Mouse (Mus musculus): ENCODE results near the gene Atrnl1. TPM values are rescaled to one million over a fixed set of nuclear protein-coding genes. Genes with fewer than 3 reads are reported as not detected.
"Not testable (repeated sequence)": the region's sequence is repeated elsewhere in the genome, so short reads cannot be mapped to it uniquely, and the experiment has no call there.

Atrnl1 gene
- polyA plus RNA-seq, 1 experiment, result not detected

DNA sequence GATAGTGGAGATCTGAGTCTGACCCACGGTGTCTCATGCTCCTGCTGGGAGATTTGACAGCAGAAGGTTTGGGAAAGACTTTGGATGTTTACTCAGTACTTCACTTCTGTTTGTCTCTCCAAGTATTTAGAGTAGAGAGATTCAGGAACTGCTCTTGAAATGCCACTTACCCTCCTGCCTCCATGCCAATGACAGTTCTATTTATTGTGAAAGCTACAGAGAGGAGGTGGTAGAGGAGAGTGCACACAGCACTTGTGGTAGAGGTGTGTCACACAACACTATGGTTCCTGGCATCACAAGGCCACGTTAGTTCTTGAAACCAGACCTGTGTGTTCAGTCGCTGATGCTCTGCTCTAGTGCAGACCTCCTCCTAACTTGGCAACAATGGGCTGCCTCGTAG, 257.5 kb downstream of the Atrnl1 start:
- 96% methylated on average over 4 of the region's 4 CpGs for WGBS
- Histone ChIP-seq H3K4me3 (ENCODE audit: insufficient read depth, low read depth, low read length) (no peak overlapping the region), H3K4me1 (ENCODE audit: control insufficient read depth, insufficient read depth, low read length) (no peaks in the 10 kb centered on the region), H3K27ac (ENCODE audit: insufficient read depth, low read depth, low read length) (no peak overlapping the region)
- no peak for TF ChIP-seq POLR2A (IDR thresholded peaks at IDR 0.05; ENCODE audit: insufficient read depth, low read depth, low read length)
- TF ChIP-seq CTCF (IDR thresholded peaks at IDR 0.05; ENCODE audit: insufficient read depth, low read depth, low read length), result no peak

DNA sequence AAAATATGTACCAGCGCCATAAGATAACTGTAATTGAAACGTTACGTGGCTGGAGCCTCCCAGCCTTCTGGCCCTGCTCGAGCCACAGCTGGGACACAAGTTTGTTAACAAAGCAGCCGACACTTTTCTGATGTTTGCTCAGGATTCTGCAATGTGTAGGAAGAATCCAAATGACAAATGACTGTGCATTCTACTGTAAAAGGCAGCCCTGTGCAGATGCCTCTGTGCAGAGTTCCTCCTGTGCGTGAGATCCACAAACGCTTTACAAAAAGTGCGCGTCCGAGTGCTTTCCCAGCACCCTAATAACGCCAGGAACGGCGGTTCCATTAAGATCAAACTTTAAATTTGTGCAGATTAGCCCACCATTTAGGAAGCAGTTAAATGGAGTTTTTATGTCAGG, 260.0 kb downstream of the Atrnl1 start:
- Histone ChIP-seq H3K4me3 (ENCODE audit: insufficient read depth, low read depth, low read length) (no peak overlapping the region), H3K27ac (ENCODE audit: insufficient read depth, low read depth, low read length) (no peak overlapping the region), H3K4me1 (ENCODE audit: control insufficient read depth, insufficient read depth, low read length) (no peaks in the 10 kb centered on the region)
- no peak for TF ChIP-seq CTCF (IDR thresholded peaks at IDR 0.05; ENCODE audit: insufficient read depth, low read depth, low read length)
- no peak for TF ChIP-seq POLR2A (IDR thresholded peaks at IDR 0.05; ENCODE audit: insufficient read depth, low read depth, low read length)
- 53% methylated on average over 13 of the region's 13 CpGs for WGBS

DNA sequence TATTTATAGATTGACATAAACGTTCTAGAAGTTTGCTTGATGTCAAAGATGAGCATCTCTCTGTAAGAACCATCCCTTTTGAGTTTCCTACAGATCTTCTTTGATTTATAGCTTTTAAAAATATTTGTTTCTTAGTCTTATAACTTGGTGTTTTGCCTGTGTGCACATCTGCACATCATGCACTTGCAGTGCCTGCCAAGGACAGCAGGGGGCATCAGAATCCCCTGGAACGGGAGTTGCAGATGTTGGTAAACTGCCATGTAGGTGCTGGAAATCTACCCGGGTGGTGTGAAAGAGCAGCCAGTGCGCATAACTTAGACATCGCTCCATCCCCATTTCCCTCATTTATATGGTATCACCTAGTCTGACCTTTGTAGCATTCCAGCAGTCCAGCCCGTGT, 265.2 kb downstream of the Atrnl1 start:
- WGBS, result 92% methylated on average over 6 of the region's 6 CpGs
- no peak overlapping the region for H3K27ac ChIP-seq (ENCODE audit: insufficient read depth, low read depth, low read length)
- no peak for TF ChIP-seq POLR2A (IDR thresholded peaks at IDR 0.05; ENCODE audit: insufficient read depth, low read depth, low read length)
- TF ChIP-seq CTCF (IDR thresholded peaks at IDR 0.05; ENCODE audit: insufficient read depth, low read depth, low read length), result no peak
- H3K4me3 ChIP-seq (ENCODE audit: insufficient read depth, low read depth, low read length), result no peak overlapping the region
- no peaks in the 10 kb centered on the region for H3K4me1 ChIP-seq (ENCODE audit: control insufficient read depth, insufficient read depth, low read length)

DNA sequence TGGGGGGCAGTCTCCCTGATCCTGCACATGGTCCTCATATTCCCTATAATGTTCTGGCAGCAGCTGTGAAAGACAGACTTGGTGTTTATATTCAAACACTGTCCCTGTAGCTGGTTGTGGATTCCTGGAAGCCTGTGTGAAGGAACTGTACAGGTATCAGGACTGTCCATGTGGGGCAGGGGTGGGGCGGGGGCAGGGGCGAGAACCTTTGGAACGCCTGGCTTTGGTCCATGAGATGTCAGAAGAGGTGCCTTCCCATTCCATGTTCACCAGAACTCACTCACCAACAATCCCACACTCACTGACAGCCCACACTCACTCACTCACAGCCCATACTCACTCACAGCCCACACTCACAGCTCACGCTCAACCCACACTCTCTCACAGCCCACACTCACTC, 266.5 kb downstream of the Atrnl1 start:
- WGBS, result 100% methylated on average over 4 of the region's 4 CpGs
- TF ChIP-seq CTCF (IDR thresholded peaks at IDR 0.05; ENCODE audit: insufficient read depth, low read depth, low read length) (no peak), POLR2A (IDR thresholded peaks at IDR 0.05; ENCODE audit: insufficient read depth, low read depth, low read length) (no peak)
- Histone ChIP-seq H3K27ac (ENCODE audit: insufficient read depth, low read depth, low read length) (no peak overlapping the region), H3K4me3 (ENCODE audit: insufficient read depth, low read depth, low read length) (no peak overlapping the region), H3K4me1 (ENCODE audit: control insufficient read depth, insufficient read depth, low read length) (no peaks in the 10 kb centered on the region)

DNA sequence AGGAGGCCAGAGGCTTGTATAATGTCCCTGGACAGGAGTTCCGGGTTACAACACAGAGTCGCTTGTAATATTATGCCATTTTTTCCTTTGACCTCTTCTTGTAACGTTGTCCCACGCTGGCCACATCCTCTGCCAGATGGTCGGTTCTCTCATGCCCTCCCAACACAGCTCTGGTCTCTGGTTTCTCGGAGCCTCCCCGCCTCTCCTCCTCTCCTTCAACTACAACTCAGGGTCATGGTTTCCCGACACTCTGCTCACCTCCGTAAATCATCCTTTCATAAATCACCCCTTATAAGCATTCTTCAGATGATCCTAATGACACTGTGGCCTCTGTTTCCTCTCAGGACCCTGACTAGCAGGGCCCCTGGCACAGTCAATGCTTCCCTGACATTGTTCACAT, 267.7 kb downstream of the Atrnl1 start:
- Histone ChIP-seq H3K27ac (ENCODE audit: insufficient read depth, low read depth, low read length) (no peak overlapping the region), H3K4me1 (ENCODE audit: control insufficient read depth, insufficient read depth, low read length) (no peaks in the 10 kb centered on the region), H3K4me3 (ENCODE audit: insufficient read depth, low read depth, low read length) (no peak overlapping the region)
- no peak for TF ChIP-seq POLR2A (IDR thresholded peaks at IDR 0.05; ENCODE audit: insufficient read depth, low read depth, low read length)
- no peak for TF ChIP-seq CTCF (IDR thresholded peaks at IDR 0.05; ENCODE audit: insufficient read depth, low read depth, low read length)
- 91% methylated on average over 9 of the region's 9 CpGs for WGBS

DNA sequence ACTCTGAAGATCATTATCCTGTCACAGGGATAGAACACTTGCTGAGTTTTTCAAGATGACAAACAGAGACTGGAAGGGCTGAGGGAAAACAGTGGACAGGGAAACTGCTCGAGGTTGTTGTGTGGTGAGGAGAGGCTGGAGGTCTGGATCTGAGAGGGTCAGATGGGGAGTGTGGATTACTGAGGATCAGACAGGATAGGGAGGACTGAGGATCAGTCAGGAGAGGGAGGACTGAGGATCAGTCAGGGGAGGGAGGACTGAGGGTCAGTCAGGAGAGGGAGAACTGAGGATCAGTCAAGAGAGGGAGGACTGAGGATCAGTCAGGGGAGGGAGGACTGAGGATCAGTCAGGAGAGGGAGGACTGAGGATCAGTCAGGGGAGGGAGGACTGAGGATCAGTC, 269.0 kb downstream of the Atrnl1 start:
- not testable (repeated sequence) for H3K27ac ChIP-seq (ENCODE audit: insufficient read depth, low read depth, low read length); H3K4me1 ChIP-seq (ENCODE audit: control insufficient read depth, insufficient read depth, low read length); H3K4me3 ChIP-seq (ENCODE audit: insufficient read depth, low read depth, low read length)
- WGBS, result 89% methylated on average over 1 of the region's 1 CpGs

DNA sequence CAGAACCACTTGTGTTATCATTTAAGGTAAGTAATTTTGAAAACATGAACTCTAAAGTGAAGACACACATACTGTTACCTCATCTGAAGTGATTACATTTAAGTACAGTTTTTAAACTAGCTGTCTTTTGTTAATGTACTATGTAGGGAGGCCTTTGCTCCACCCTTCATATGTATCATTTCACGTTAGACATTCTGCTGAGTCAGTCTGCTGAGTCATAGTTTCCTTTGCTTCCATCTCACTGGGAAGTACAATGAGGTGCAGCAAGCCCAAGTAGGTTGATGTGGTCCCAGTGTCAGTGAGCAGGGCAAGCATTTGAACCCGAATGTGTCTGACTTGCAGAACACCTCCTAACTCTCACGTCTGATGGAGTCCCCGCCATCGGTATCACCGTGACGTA, 271.1 kb downstream of the Atrnl1 start:
- no peak for TF ChIP-seq CTCF (IDR thresholded peaks at IDR 0.05; ENCODE audit: insufficient read depth, low read depth, low read length)
- no peak for TF ChIP-seq POLR2A (IDR thresholded peaks at IDR 0.05; ENCODE audit: insufficient read depth, low read depth, low read length)
- WGBS, result 94% methylated on average over 7 of the region's 7 CpGs
- H3K4me3 ChIP-seq (ENCODE audit: insufficient read depth, low read depth, low read length), result no peak overlapping the region
- no peaks in the 10 kb centered on the region for H3K4me1 ChIP-seq (ENCODE audit: control insufficient read depth, insufficient read depth, low read length)
- H3K27ac ChIP-seq (ENCODE audit: insufficient read depth, low read depth, low read length), result no peak overlapping the region

DNA sequence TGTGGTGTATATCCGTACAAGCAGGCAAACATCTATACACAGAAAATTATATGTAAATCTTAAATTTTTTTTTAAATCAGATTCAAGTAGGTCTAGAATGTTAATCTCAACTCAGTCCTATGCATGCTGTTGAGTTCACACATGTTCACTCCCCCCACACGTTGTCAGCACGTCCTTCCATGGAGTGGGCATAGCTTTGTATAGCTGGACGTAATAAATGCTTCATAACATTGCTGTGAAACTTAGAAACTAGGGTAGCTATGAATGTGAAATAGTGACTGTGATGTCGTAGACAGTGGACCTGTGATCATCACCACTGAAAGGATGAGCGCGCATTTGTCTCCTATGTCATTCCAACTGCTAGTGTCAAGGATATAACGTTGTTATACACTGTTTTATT, 278.0 kb downstream of the Atrnl1 start:
- no peak overlapping the region for H3K4me3 ChIP-seq (ENCODE audit: insufficient read depth, low read depth, low read length)
- no peaks in the 10 kb centered on the region for H3K4me1 ChIP-seq (ENCODE audit: control insufficient read depth, insufficient read depth, low read length)
- H3K27ac ChIP-seq (ENCODE audit: insufficient read depth, low read depth, low read length), result no peak overlapping the region
- WGBS, result 94% methylated on average over 8 of the region's 8 CpGs
- TF ChIP-seq POLR2A (IDR thresholded peaks at IDR 0.05; ENCODE audit: insufficient read depth, low read depth, low read length) (no peak), CTCF (IDR thresholded peaks at IDR 0.05; ENCODE audit: insufficient read depth, low read depth, low read length) (no peak)

DNA sequence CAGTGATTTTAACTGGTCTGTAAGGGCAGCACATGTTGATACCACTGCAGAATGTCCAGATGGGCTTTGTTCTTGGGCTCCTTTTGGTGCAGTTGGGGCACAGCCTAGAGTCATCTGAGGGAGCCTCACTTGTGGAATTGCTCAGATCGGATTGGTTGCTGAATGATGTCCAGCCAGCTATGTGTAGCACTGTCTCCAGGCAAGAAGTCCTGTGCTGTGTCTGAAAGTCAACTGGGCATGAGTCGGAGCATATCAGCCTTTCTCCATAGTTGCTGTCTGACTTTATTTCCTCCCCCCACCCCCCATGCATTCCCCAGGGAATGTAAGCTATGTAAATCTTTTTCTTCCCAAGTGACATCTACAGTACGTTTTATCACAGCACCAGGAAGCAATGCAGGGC, 278.9 kb downstream of the Atrnl1 start:
- no peak for TF ChIP-seq POLR2A (IDR thresholded peaks at IDR 0.05; ENCODE audit: insufficient read depth, low read depth, low read length)
- TF ChIP-seq CTCF (IDR thresholded peaks at IDR 0.05; ENCODE audit: insufficient read depth, low read depth, low read length), result no peak
- no peak overlapping the region for H3K4me3 ChIP-seq (ENCODE audit: insufficient read depth, low read depth, low read length)
- 82% methylated on average over 3 of the region's 3 CpGs for WGBS
- H3K27ac ChIP-seq (ENCODE audit: insufficient read depth, low read depth, low read length), result no peak overlapping the region
- no peaks in the 10 kb centered on the region for H3K4me1 ChIP-seq (ENCODE audit: control insufficient read depth, insufficient read depth, low read length)

DNA sequence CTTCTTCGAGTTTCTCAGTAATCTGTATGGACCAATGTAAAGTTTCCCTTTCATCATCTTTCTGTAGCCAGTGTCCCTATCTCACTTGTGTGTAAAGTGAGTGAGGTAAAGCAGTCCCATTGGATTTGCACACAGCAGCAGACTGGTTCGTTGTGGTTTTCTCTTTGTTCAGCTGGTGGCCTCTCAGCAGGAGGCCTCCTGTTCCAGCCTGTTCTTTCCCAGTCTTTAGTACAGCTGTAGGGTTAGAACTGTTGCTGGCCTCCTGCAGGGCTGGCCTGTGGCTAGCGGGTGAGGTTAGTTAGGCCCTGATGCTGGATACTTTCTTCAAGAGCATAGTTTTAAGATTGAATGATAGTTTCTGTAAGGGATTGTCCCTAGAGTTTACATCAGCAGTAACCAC, 280.1 kb downstream of the Atrnl1 start:
- Histone ChIP-seq H3K4me3 (ENCODE audit: insufficient read depth, low read depth, low read length) (no peak overlapping the region), H3K4me1 (ENCODE audit: control insufficient read depth, insufficient read depth, low read length) (no peaks in the 10 kb centered on the region), H3K27ac (ENCODE audit: insufficient read depth, low read depth, low read length) (no peak overlapping the region)
- TF ChIP-seq CTCF (IDR thresholded peaks at IDR 0.05; ENCODE audit: insufficient read depth, low read depth, low read length) (no peak), POLR2A (IDR thresholded peaks at IDR 0.05; ENCODE audit: insufficient read depth, low read depth, low read length) (no peak)
- WGBS, result 71% methylated on average over 3 of the region's 3 CpGs
